Comparison of ENCODE assay signal across 28 mouse cellular contexts in genomic region chr3:152180624-152181023, GRCm38 (mm10). TPM values are rescaled to one million over a fixed set of nuclear protein-coding genes. Genes with fewer than 3 reads are reported as not detected.
DNase-seq lines count a peak whose midpoint lies in the region; ATAC-seq and TF ChIP-seq lines count a peak whose summit lies in the region.
"Had no signal": no experiment of that assay in that cellular context is flagged by ENCODE, and none has a peak within 500 bp of the region (broad histone marks: within the 10 kb centered on the region; RNA-seq: fewer than 3 reads in every experiment).

No protein-coding gene starts in this region.

- H3K4me3 ChIP-seq in heart, adult 2 months: no peak overlapping the region
- no peak overlapping the region for H3K4me3 ChIP-seq in liver, embryonic 12.5 days
- H3K4me3 ChIP-seq in liver, embryonic 15.5 days (replicated peaks): no peak overlapping the region
- H3K4me3 ChIP-seq in hindbrain, embryonic 14.5 days (replicated peaks; ENCODE audit: low read length): no peak overlapping the region
- H3K4me3 ChIP-seq in forebrain, postnatal 0 days (ENCODE audit: low read depth, low read length): no peak overlapping the region
- H3K4me3 ChIP-seq: forebrain, embryonic 10.5 days; forebrain, embryonic 13.5 days; heart, embryonic 12.5 days; heart, embryonic 15.5 days; hindbrain, embryonic 12.5 days had no signal

- no peaks in the 10 kb centered on the region for H3K4me1 ChIP-seq in heart, adult 2 months (ENCODE audit: control insufficient read depth, insufficient read depth, low read length)
- H3K4me1 ChIP-seq in liver, embryonic 12.5 days: 0 out of 2 replicates have a peak, but pooled peaks cover 3% of the 10 kb centered on the region
- peaks cover 8% of the 10 kb centered on the region; the same call in 1 of the 2 replicates for H3K4me1 ChIP-seq in liver, embryonic 15.5 days (replicated peaks)
- H3K4me1 ChIP-seq in hindbrain, embryonic 14.5 days (replicated peaks; ENCODE audit: control insufficient read depth, insufficient read depth, low read length): no peaks in the 10 kb centered on the region
- no peaks in the 10 kb centered on the region for H3K4me1 ChIP-seq in forebrain, postnatal 0 days (ENCODE audit: insufficient read depth)
- H3K4me1 ChIP-seq: forebrain, embryonic 13.5 days; hindbrain, embryonic 12.5 days had no signal

- intact Hi-C loops in heart, adult 2 months (cut with DNase I): no loop called here

- WGBS in heart, adult 2 months: 85% methylated on average over 4 of the region's 4 CpGs
- WGBS in liver, embryonic 12.5 days (ENCODE audit: insufficient replicate concordance): 79% methylated on average over 4 of the region's 4 CpGs
- 85% methylated on average over 4 of the region's 4 CpGs for WGBS in liver, embryonic 15.5 days (ENCODE audit: insufficient replicate concordance)
- WGBS in hindbrain, embryonic 14.5 days: 92% methylated on average over 4 of the region's 4 CpGs
- WGBS in forebrain, postnatal 0 days: 96% methylated on average over 4 of the region's 4 CpGs

- peaks cover 2% of the 10 kb centered on the region; the same call in 1 of the 2 replicates for H3K79me2 ChIP-seq in heart, adult 2 months (replicated peaks; ENCODE audit: control insufficient read depth, insufficient read depth, low read length)

- no peak overlapping the region for H3K9ac ChIP-seq in heart, adult 2 months (ENCODE audit: low read depth, low read length)
- no peak overlapping the region for H3K9ac ChIP-seq in liver, embryonic 12.5 days
- no peak overlapping the region for H3K9ac ChIP-seq in liver, embryonic 15.5 days
- no peak overlapping the region for H3K9ac ChIP-seq in hindbrain, embryonic 14.5 days
- no peak overlapping the region for H3K9ac ChIP-seq in forebrain, postnatal 0 days
- H3K9ac ChIP-seq: forebrain, embryonic 13.5 days; heart, embryonic 12.5 days; heart, embryonic 15.5 days; hindbrain, embryonic 12.5 days had no signal

- no peaks in the 10 kb centered on the region for H3K27me3 ChIP-seq in heart, adult 2 months (ENCODE audit: control insufficient read depth, insufficient read depth, low read length)
- no peaks in the 10 kb centered on the region for H3K27me3 ChIP-seq in liver, embryonic 12.5 days (replicated peaks)
- no peaks in the 10 kb centered on the region for H3K27me3 ChIP-seq in liver, embryonic 15.5 days
- no peaks in the 10 kb centered on the region for H3K27me3 ChIP-seq in hindbrain, embryonic 14.5 days (ENCODE audit: control insufficient read depth, insufficient read depth, low read length)
- no peaks in the 10 kb centered on the region for H3K27me3 ChIP-seq in forebrain, postnatal 0 days (ENCODE audit: insufficient read depth, low read length)
- H3K27me3 ChIP-seq: CH12.LX; forebrain, embryonic 13.5 days; heart, embryonic 12.5 days; heart, embryonic 15.5 days; hindbrain, embryonic 12.5 days; Patski had no signal

- TF ChIP-seq POLR2A in heart, adult 2 months (IDR thresholded peaks at IDR 0.05; ENCODE audit: insufficient read depth, low read depth, low read length): 0 out of 2 replicates have a peak, but pooled peaks have one; percentile 2

- no peak overlapping the region for H3K27ac ChIP-seq in heart, adult 2 months
- 0 out of 2 replicates have a peak overlapping the region, but pooled peaks have one; percentile 18 for H3K27ac ChIP-seq in liver, embryonic 12.5 days
- no peak overlapping the region for H3K27ac ChIP-seq in liver, embryonic 15.5 days (replicated peaks)
- H3K27ac ChIP-seq in hindbrain, embryonic 14.5 days: no peak overlapping the region
- H3K27ac ChIP-seq in forebrain, postnatal 0 days (ENCODE audit: low read depth, low read length): no peak overlapping the region
- H3K27ac ChIP-seq: forebrain, embryonic 10.5 days; forebrain, embryonic 13.5 days; heart, embryonic 15.5 days; hindbrain, embryonic 12.5 days had no signal

- no peak for TF ChIP-seq CTCF in heart, adult 2 months (IDR thresholded peaks at IDR 0.05)
- TF ChIP-seq CTCF in forebrain, postnatal 0 days (IDR thresholded peaks at IDR 0.05; ENCODE audit: low read depth): no peak

- DNase-seq in heart, adult 2 months: no peak
- DNase-seq in heart, postnatal 4 days: no peak
- no peak for DNase-seq in hindbrain, embryonic 14.5 days (ENCODE audit: low spot score)
- no peak for DNase-seq in forebrain, postnatal 0 days
- DNase-seq: adrenal gland, postnatal 10 days; adrenal gland, postnatal 36 days; B cell, adult 2 months; cerebellum, adult 18-20 months; cerebellum, adult 9-10 months; cerebellum, postnatal 14 days; gastrocnemius, postnatal 10 days; gastrocnemius, postnatal 36 days; heart, postnatal 10 days had no signal

- peak; percentile 38; the same call in 1 of the 2 replicates for ATAC-seq in liver, embryonic 12.5 days
- peak; percentile 14; the same call in 1 of the 2 replicates for ATAC-seq in liver, embryonic 15.5 days (ENCODE audit: insufficient read depth)
- ATAC-seq in hindbrain, embryonic 14.5 days (ENCODE audit: low FRiP score): no peak
- no peak for ATAC-seq in frontal cortex, adult (ENCODE audit: low TSS enrichment)
- no peak for ATAC-seq in forebrain, postnatal 0 days
- ATAC-seq: forebrain, embryonic 13.5 days; forebrain, embryonic 16.5 days; hindbrain, embryonic 16.5 days; Patski had no signal

- peaks cover 11% of the 10 kb centered on the region for H3K36me3 ChIP-seq in heart, adult 2 months (ENCODE audit: control insufficient read depth, insufficient read depth, low read length)
- H3K36me3 ChIP-seq in liver, embryonic 12.5 days: peaks cover 46% of the 10 kb centered on the region
- H3K36me3 ChIP-seq in liver, embryonic 15.5 days (replicated peaks): peaks cover 50% of the 10 kb centered on the region
- H3K36me3 ChIP-seq in hindbrain, embryonic 14.5 days (replicated peaks; ENCODE audit: control insufficient read depth, insufficient read depth): peaks cover 26% of the 10 kb centered on the region
- 0 out of 2 replicates have a peak, but pooled peaks cover 10% of the 10 kb centered on the region for H3K36me3 ChIP-seq in forebrain, postnatal 0 days (ENCODE audit: insufficient read depth)

- no peaks in the 10 kb centered on the region for H3K9me3 ChIP-seq in liver, embryonic 12.5 days (replicated peaks)
- no peaks in the 10 kb centered on the region for H3K9me3 ChIP-seq in liver, embryonic 15.5 days (replicated peaks)
- no peaks in the 10 kb centered on the region for H3K9me3 ChIP-seq in hindbrain, embryonic 14.5 days (ENCODE audit: control insufficient read depth, low read length)
- no peaks in the 10 kb centered on the region for H3K9me3 ChIP-seq in forebrain, postnatal 0 days (ENCODE audit: low read length)
- H3K9me3 ChIP-seq: forebrain, embryonic 10.5 days; forebrain, embryonic 13.5 days; G1E; heart, embryonic 12.5 days; heart, embryonic 15.5 days; hindbrain, embryonic 12.5 days had no signal

- no peak for TF ChIP-seq EP300 in heart, adult 2 months (IDR thresholded peaks at IDR 0.05; ENCODE audit: insufficient read depth, low read depth, low read length)

- no peak overlapping the region for H3K4me2 ChIP-seq in liver, embryonic 12.5 days
- H3K4me2 ChIP-seq in liver, embryonic 15.5 days: no peak overlapping the region
- H3K4me2 ChIP-seq in hindbrain, embryonic 14.5 days (replicated peaks): no peak overlapping the region
- H3K4me2 ChIP-seq in forebrain, postnatal 0 days (ENCODE audit: low read depth): no peak overlapping the region
- H3K4me2 ChIP-seq: forebrain, embryonic 13.5 days; heart, embryonic 12.5 days; heart, embryonic 15.5 days; hindbrain, embryonic 12.5 days had no signal

RNA-seq across cellular contexts. Expression of gene Gipc2, which starts 14.6 kb away (rescaled TPM):
- total RNA-seq in heart, adult 2 months (2021): 1 to 10 TPM; 3.5 to 6.1 TPM
- polyA plus RNA-seq in heart, adult 2 months (2012; rRNA removed): 4.8 and 5.2 TPM in 2 replicates
- 1 to 10 TPM; 3.5 to 4.6 TPM for total RNA-seq in heart, postnatal 4 days (2021)
- polyA plus RNA-seq in liver, embryonic 12.5 days (2016; fragmentation: Nextera tagmentation; extraction: Ambion mirVana): 11.3 and 12.3 TPM in 2 replicates
- 19.3 and 20.0 TPM in 2 replicates for polyA plus RNA-seq in liver, embryonic 15.5 days (2015; fragmentation: Nextera tagmentation; extraction: Ambion mirVana)
- polyA plus RNA-seq in hindbrain, embryonic 14.5 days (2014; fragmentation: Nextera tagmentation; extraction: Ambion mirVana): 9.2 and 11.7 TPM in 2 replicates
- 12.0 and 13.9 TPM in 2 replicates for total RNA-seq in forebrain, postnatal 0 days (2014; rRNA removed)
- 5.1 and 6.3 TPM in 2 replicates for polyA plus RNA-seq in forebrain, postnatal 0 days (2015; fragmentation: Nextera tagmentation; extraction: Ambion mirVana)
- total RNA-seq: granulocyte monocyte progenitor cell, adult 5-6 weeks; hematopoietic stem cell, adult 5-6 weeks had no signal
- polyA plus RNA-seq: G1E had no signal

RNA-seq across cellular contexts. Expression of gene Dnajb4, which starts 29.5 kb away (rescaled TPM):
- total RNA-seq in heart, adult 2 months (2021): 100 to 1,000 TPM in 1 of 2 experiments, 10 to 100 TPM in 1; 98.4 to 102 TPM
- 18.1 and 43.8 TPM in 2 replicates for polyA plus RNA-seq in heart, adult 2 months (2012; rRNA removed)
- 10 to 100 TPM; 58.3 to 62.3 TPM for total RNA-seq in heart, postnatal 4 days (2021)
- 35.7 and 36.3 TPM in 2 replicates for polyA plus RNA-seq in liver, embryonic 12.5 days (2016; fragmentation: Nextera tagmentation; extraction: Ambion mirVana)
- polyA plus RNA-seq in liver, embryonic 15.5 days (2015; fragmentation: Nextera tagmentation; extraction: Ambion mirVana): 35.3 and 36.8 TPM in 2 replicates
- polyA plus RNA-seq in hindbrain, embryonic 14.5 days (2014; fragmentation: Nextera tagmentation; extraction: Ambion mirVana): 40.0 and 46.5 TPM in 2 replicates
- total RNA-seq in forebrain, postnatal 0 days (2014; rRNA removed): 36.1 and 39.7 TPM in 2 replicates
- polyA plus RNA-seq in forebrain, postnatal 0 days (2015; fragmentation: Nextera tagmentation; extraction: Ambion mirVana): 28.9 and 41.5 TPM in 2 replicates

RNA-seq across cellular contexts. Expression of gene Fubp1, which starts 29.6 kb away (rescaled TPM):
- total RNA-seq in heart, adult 2 months (2021): 10 to 100 TPM; 54.2 to 58.0 TPM
- 39.4 and 61.3 TPM in 2 replicates for polyA plus RNA-seq in heart, adult 2 months (2012; rRNA removed)
- 100 to 1,000 TPM in 1 of 2 experiments, 10 to 100 TPM in 1; 99.9 to 108 TPM for total RNA-seq in heart, postnatal 4 days (2021)
- polyA plus RNA-seq in liver, embryonic 12.5 days (2016; fragmentation: Nextera tagmentation; extraction: Ambion mirVana): 143 and 144 TPM in 2 replicates
- 55.1 and 57.1 TPM in 2 replicates for polyA plus RNA-seq in liver, embryonic 15.5 days (2015; fragmentation: Nextera tagmentation; extraction: Ambion mirVana)
- polyA plus RNA-seq in hindbrain, embryonic 14.5 days (2014; fragmentation: Nextera tagmentation; extraction: Ambion mirVana): 208 and 210 TPM in 2 replicates
- total RNA-seq in forebrain, postnatal 0 days (2014; rRNA removed): 230 and 257 TPM in 2 replicates
- polyA plus RNA-seq in forebrain, postnatal 0 days (2015; fragmentation: Nextera tagmentation; extraction: Ambion mirVana): 127 and 135 TPM in 2 replicates

Comparison
In these comparisons a context has a peak if more than half of its experiments do, and no peak if none do; other contexts are left out.
1. ATAC-seq: peak in liver, embryonic 12.5 days (single experiment) and liver, embryonic 15.5 days (single experiment); none in hindbrain, embryonic 14.5 days (single experiment), frontal cortex, adult (single experiment) and forebrain, postnatal 0 days (single experiment).